Mouse (Mus musculus): ENCODE data around the gene C5ar1. TPM values are rescaled to one million over a fixed set of nuclear protein-coding genes. Genes with fewer than 3 reads are reported as not detected.

The C5ar1 gene
- polyA plus RNA-seq, 1 experiment from 2014 or later = 1.1 TPM

DNA sequence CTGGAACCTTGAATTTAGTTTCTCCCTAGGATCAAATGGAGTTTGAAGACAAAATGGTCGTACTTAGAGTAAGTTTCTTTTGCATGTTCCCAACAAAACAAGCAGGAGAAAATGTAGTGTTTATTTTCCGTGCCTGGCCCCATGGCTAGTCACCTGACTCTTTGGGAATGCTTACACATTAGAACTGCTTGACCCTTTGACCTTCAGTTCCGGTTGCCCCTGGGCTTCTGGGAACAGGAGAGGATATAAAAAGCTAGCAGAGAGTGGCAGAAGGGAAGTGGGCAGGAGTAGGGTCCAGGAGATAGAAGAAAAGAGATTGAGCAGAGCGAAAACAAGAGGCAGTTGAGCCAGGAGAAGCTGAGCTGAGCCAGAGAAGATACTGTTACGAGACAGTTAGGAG, 29.5 kb downstream of the C5ar1 start:
- Histone ChIP-seq H3K4me2 (no peak overlapping the region), H3K4me3 (no peak overlapping the region), H3K36me3 (no peaks in the 10 kb centered on the region), H3K27me3 (replicated peaks) (0 out of 2 replicates have a peak, but pooled peaks cover 3% of the 10 kb centered on the region), H3K4me1 (replicated peaks) (peaks cover 10% of the 10 kb centered on the region), H3K9ac (no peak overlapping the region), H3K9me3 (replicated peaks) (peaks cover 14% of the 10 kb centered on the region), H3K27ac (ENCODE audit: poor library complexity, severe bottlenecking) (peak overlapping the region; percentile 36; the same call in 1 of the 2 replicates)
- 24% methylated on average over 5 of the region's 5 CpGs for WGBS
- no peak for ATAC-seq (ENCODE audit: insufficient number of reproducible peaks, low FRiP score)

DNA sequence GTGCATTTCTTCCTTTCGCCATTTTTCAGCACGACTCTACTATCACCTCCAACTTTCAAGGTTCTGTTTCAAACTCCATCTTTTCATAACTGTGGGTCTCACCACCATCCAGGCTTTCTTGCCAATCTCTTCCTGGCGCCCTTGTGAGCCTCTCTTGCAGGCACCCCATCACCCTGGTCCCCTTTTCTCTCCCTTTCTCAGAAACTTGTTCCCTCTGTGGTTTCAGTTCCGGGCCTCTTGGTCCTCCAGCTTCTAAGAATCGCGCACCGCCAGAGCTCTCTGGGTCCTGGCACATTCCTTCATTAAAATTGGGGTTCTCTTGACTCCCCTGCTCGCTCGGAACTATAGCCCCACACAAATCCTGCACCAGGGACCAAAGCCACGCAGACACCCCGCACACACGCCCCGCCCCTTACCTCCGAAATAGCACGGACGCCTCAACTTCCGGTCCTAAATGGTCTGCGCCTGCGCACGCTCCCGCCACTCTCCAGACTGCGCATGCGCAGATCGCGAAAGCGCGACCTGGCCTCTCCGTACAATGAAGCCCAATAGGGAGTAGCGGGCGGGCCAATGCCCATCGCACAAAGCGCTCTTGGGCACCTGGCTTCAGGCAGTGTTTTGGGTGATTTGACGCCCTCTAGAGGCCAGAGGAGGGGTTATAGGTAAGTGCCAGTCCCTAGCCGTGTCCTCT, 37.6 kb downstream of the C5ar1 start, which contains the start of gene Dhx34:
Dhx34 (minus strand) TSS at position 456 of the 691 bp plus-strand sequence.
- Histone ChIP-seq H3K4me1 (replicated peaks) (peaks cover 8% of the 10 kb centered on the region), H3K36me3 (peaks cover 15% of the 10 kb centered on the region), H3K4me3 (peak within 1 kb of the TSS; percentile 78), H3K27ac (ENCODE audit: poor library complexity, severe bottlenecking) (peak within 1 kb of the TSS; percentile 71), H3K9ac (peak within 1 kb of the TSS; percentile 85), H3K9me3 (replicated peaks) (no peaks in the 10 kb centered on the region), H3K27me3 (replicated peaks) (0 out of 2 replicates have a peak, but pooled peaks cover 3% of the 10 kb centered on the region), H3K4me2 (peak within 1 kb of the TSS; percentile 81)
- 2% methylated on average over 34 of the region's 34 CpGs for WGBS
- peak; percentile 97 for ATAC-seq (ENCODE audit: insufficient number of reproducible peaks, low FRiP score)

DNA sequence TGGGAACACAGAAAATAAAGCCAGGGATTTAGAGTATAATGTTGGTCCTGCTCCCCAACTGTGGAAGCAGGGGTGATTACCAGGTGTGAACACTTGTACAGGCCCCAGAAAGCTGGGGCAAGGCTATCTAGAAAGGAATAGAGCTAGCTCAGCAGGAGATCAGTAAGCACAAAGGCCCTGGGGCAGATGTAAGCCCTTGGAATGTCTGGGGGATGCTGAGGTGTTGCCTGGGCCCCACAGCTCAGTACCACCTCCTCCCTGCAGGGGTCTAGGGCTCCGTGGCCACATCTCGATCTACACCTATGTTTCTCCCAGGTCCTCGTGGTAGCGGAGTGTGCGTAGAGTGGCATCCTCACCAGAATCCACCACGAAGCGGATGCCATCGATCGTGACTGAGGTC, 45.4 kb downstream of the C5ar1 start:
- no peak overlapping the region for H3K4me2 ChIP-seq
- no peaks in the 10 kb centered on the region for H3K9me3 ChIP-seq (replicated peaks)
- H3K27ac ChIP-seq (ENCODE audit: poor library complexity, severe bottlenecking) = no peak overlapping the region
- H3K36me3 ChIP-seq = peaks cover 87% of the 10 kb centered on the region
- no peak overlapping the region for H3K9ac ChIP-seq
- ATAC-seq (ENCODE audit: insufficient number of reproducible peaks, low FRiP score) = no peak
- WGBS = 91% methylated on average over 9 of the region's 9 CpGs
- no peaks in the 10 kb centered on the region for H3K27me3 ChIP-seq (replicated peaks)
- H3K4me3 ChIP-seq = no peak overlapping the region
- no peaks in the 10 kb centered on the region for H3K4me1 ChIP-seq (replicated peaks)

DNA sequence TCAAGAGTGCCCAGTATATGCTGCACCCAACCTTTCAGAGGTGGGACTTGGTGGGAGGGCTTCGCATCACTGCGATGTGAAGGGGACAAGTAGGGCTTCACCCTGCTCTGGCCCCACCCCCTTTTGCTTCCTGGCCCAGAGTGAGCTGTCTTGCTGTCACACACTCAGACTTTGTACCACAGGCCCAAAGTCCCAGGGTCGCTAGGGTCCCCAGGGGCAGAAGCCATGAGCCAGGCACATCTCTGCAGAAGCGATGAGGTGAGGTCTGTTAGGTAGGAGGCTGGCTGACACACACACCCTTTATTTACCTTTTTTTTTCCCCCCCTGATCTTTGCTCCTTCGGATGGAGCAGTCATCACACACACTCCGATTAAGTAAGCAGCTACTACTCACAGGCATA, 46.1 kb downstream of the C5ar1 start:
- Histone ChIP-seq H3K9ac (no peak overlapping the region), H3K36me3 (peaks cover 90% of the 10 kb centered on the region), H3K27ac (ENCODE audit: poor library complexity, severe bottlenecking) (no peak overlapping the region), H3K9me3 (replicated peaks) (no peaks in the 10 kb centered on the region), H3K4me2 (no peak overlapping the region), H3K4me1 (replicated peaks) (no peaks in the 10 kb centered on the region), H3K27me3 (replicated peaks) (no peaks in the 10 kb centered on the region), H3K4me3 (no peak overlapping the region)
- 91% methylated on average over 6 of the region's 6 CpGs for WGBS
- no peak for ATAC-seq (ENCODE audit: insufficient number of reproducible peaks, low FRiP score)

DNA sequence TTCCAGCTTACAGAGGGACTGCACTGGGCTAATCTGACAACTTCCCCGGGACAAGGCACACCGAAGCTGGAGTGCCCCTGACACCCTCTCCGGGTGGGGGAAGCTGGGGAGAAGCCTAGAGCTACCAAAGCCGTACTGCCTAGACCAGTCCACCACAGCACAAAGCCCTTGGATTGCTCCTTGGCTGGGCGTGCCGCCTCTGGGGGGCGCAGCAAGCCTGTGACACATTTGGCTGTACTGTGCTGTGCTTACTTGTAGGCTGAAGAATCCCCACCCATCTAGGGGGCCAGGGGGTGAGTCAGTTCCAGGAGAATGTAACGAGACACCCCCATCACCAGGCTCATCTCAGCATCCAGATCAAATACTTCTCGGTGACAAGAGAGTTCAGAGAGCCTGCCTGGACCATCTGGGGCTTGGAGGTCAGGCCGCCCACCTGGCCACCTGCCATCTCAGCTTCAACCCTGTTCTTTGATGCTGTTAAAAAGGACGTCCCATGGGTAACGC, 48.4 kb downstream of the C5ar1 start:
- Histone ChIP-seq H3K4me3 (no peak overlapping the region), H3K4me2 (no peak overlapping the region), H3K9ac (no peak overlapping the region), H3K36me3 (peaks cover 82% of the 10 kb centered on the region), H3K27me3 (replicated peaks) (no peaks in the 10 kb centered on the region), H3K4me1 (replicated peaks) (no peaks in the 10 kb centered on the region), H3K27ac (ENCODE audit: poor library complexity, severe bottlenecking) (no peak overlapping the region), H3K9me3 (replicated peaks) (no peaks in the 10 kb centered on the region)
- no peak for ATAC-seq (ENCODE audit: insufficient number of reproducible peaks, low FRiP score)
- 67% methylated on average over 12 of the region's 12 CpGs for WGBS

DNA sequence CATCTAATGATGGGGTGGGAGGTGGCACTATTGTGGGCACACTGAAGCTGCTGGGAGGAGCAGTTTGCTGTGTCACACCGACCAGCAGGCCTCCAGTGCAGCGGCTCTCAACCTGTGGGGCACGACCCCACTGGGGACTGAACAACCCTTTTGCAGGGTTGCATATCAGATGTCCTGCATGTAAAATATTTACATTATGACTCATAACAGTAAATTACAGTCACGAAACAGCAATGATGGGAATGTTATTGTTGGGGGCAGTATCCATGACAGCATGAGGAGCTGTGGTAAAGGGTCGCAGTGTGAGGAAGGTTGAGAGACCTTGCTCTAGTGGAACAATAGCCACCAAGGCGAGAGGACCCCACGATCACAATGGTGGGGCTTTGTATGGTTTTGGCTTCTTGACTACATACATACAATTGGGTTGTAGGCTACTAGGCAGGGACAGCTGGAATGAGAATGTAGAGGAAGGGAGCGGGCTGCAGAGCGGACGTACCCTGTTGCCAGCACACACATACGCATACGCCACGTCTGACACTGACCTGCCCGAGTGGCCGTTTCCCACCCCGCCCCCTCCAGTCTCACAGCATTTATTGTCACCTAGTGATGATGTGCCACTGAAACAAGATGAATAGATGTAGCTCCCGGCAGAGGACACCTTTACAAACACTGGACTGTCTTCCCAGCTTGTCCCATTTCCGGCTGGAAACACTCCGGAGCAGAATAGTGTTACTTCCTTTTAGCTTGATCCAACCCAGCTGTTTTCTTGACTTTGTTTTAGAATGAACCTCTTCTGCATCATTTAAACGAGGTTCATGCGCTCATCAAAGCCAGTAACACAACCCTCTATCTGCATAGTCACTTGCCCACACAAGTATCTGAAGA, 50.3 kb downstream of the C5ar1 start:
- no peak overlapping the region for H3K4me3 ChIP-seq
- H3K9me3 ChIP-seq (replicated peaks) = no peaks in the 10 kb centered on the region
- no peaks in the 10 kb centered on the region for H3K4me1 ChIP-seq (replicated peaks)
- H3K4me2 ChIP-seq = no peak overlapping the region
- peaks cover 82% of the 10 kb centered on the region for H3K36me3 ChIP-seq
- WGBS = 85% methylated on average over 21 of the region's 21 CpGs
- H3K9ac ChIP-seq = no peak overlapping the region
- ATAC-seq (ENCODE audit: insufficient number of reproducible peaks, low FRiP score) = no peak
- no peaks in the 10 kb centered on the region for H3K27me3 ChIP-seq (replicated peaks)
- H3K27ac ChIP-seq (ENCODE audit: poor library complexity, severe bottlenecking) = no peak overlapping the region

DNA sequence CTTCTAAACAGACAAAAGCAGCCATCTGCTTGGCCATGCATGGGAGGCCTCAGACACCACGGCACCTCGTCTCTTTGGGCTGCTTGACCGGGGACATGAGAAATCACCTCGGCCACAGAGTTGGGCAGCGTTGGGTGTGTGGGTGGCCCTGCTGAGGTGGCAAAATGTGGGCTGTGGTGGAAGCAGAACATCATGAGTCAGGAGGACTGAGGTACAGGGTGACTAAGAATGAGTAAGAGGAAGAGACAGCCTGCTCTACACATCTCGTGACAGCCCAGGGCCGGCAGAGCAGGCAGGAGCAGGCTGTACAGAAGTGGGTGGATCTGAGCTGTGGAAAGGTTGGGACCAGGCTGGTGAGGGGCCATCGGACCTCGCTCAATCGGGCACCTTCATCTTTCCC, 51.8 kb downstream of the C5ar1 start:
- H3K4me2 ChIP-seq = no peak overlapping the region
- H3K27me3 ChIP-seq (replicated peaks) = no peaks in the 10 kb centered on the region
- WGBS = 86% methylated on average over 10 of the region's 10 CpGs
- H3K36me3 ChIP-seq = peaks cover 82% of the 10 kb centered on the region
- H3K9ac ChIP-seq = no peak overlapping the region
- H3K27ac ChIP-seq (ENCODE audit: poor library complexity, severe bottlenecking) = no peak overlapping the region
- no peaks in the 10 kb centered on the region for H3K4me1 ChIP-seq (replicated peaks)
- no peak overlapping the region for H3K4me3 ChIP-seq
- ATAC-seq (ENCODE audit: insufficient number of reproducible peaks, low FRiP score) = no peak
- H3K9me3 ChIP-seq (replicated peaks) = no peaks in the 10 kb centered on the region

DNA sequence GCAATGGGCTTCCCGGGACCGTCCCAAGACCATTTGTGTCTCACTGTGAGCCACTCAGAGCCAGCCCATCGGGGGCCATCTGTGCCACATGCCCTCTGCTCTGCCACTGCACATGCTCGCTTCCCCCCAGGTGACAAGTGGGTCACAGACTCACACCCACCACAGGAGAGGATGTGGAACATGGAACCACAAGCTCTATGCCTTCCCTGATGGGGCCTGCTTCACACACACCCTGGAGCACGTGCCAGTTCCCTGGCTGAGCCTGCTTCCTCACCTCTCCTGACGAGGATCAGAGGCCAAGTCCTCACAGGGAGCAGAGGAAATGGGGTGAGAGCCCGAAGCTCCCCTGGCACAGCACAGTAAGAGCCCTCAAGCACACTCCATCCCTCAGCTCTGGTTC, 52.3 kb downstream of the C5ar1 start:
- Histone ChIP-seq H3K9ac (no peak overlapping the region), H3K36me3 (peaks cover 83% of the 10 kb centered on the region), H3K27me3 (replicated peaks) (no peaks in the 10 kb centered on the region), H3K4me2 (no peak overlapping the region), H3K27ac (ENCODE audit: poor library complexity, severe bottlenecking) (no peak overlapping the region), H3K4me1 (replicated peaks) (no peaks in the 10 kb centered on the region), H3K9me3 (replicated peaks) (no peaks in the 10 kb centered on the region), H3K4me3 (no peak overlapping the region)
- WGBS = 81% methylated on average over 7 of the region's 7 CpGs
- no peak for ATAC-seq (ENCODE audit: insufficient number of reproducible peaks, low FRiP score)

DNA sequence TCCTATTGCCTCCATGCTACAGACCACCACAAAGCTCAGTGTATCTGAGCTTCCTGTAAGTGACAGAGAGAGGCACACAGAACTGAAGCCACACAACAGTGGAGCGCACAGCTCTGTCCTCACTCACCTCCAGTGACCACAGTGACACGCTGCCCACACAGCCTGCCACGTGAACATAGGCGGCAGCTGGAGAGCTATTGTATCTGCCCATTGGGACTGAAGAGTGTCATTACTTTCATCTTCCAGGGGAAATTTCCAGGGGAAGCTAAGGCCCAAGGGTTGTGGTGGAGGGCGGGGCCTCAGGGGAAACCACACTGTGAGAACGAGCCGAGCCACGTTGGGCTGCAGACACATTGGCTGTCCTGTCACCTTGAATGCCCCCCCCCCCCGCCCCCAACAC, 54.5 kb downstream of the C5ar1 start:
- no peak overlapping the region for H3K9ac ChIP-seq
- WGBS = 83% methylated on average over 9 of the region's 9 CpGs
- ATAC-seq (ENCODE audit: insufficient number of reproducible peaks, low FRiP score) = no peak
- no peak overlapping the region for H3K4me2 ChIP-seq
- H3K4me1 ChIP-seq (replicated peaks) = no peaks in the 10 kb centered on the region
- no peaks in the 10 kb centered on the region for H3K27me3 ChIP-seq (replicated peaks)
- no peaks in the 10 kb centered on the region for H3K9me3 ChIP-seq (replicated peaks)
- peaks cover 84% of the 10 kb centered on the region for H3K36me3 ChIP-seq
- no peak overlapping the region for H3K4me3 ChIP-seq
- H3K27ac ChIP-seq (ENCODE audit: poor library complexity, severe bottlenecking) = no peak overlapping the region

DNA sequence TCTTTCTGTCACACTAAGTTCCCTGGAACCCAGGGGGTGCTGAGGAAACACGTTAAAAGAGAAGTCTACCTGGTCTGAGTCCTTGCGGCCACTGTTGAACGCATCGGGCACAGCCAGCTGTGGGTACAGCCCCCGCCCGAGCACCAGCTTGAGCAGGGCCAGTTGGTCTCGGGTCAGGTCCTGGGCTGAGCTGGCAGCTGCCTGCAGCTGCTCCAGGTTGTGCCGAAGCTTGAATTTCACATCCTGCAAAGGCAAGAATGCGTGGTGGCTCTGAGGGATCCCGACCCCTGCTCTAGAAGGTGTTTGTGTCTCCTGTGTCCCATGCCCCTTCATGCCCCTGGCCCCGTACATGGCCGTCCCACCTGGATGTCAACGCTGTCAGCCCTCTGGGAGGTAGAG, 55.8 kb downstream of the C5ar1 start:
- WGBS = 94% methylated on average over 13 of the region's 13 CpGs
- Histone ChIP-seq H3K27ac (ENCODE audit: poor library complexity, severe bottlenecking) (no peak overlapping the region), H3K9me3 (replicated peaks) (no peaks in the 10 kb centered on the region), H3K9ac (no peak overlapping the region), H3K4me1 (replicated peaks) (no peaks in the 10 kb centered on the region), H3K4me3 (no peak overlapping the region), H3K4me2 (no peak overlapping the region), H3K27me3 (replicated peaks) (no peaks in the 10 kb centered on the region), H3K36me3 (peaks cover 90% of the 10 kb centered on the region)
- no peak for ATAC-seq (ENCODE audit: insufficient number of reproducible peaks, low FRiP score)

DNA sequence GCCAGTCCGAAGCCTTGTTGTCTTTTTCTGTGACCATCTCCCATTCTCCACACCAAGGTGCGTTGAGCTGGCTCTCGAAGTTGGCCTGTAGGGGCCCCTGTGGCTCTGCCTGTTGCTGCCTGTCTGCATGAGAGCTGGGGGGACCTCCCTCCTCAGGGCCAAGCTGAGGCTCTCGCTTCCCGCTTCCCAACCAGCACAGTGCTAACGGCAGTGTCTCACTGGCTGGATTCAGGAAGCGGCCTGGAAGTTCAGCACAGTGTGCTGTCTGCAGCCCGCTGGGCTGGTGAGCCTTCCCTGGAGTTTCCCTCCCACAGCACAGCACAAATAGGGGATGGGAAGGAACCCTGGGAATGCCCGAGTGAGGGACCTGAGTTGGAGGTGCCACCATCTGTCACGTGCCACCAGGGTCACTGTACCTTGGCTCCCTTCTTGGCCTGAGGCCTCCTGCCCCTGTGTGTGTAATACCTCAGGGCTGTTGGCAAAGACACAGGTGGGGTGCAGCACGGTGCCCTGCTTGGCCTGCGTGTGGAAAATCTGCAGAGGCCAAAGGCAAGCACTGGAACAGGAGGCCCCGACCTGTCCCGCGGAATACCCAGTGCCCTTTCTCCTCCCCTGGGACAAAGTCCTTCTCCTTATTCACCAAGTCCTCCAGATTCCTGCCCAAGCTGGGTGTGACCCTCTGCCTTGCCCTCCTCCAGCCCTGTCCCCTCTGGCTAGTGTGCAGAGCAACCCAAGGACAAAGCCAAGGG, 56.4 kb downstream of the C5ar1 start:
- no peak overlapping the region for H3K4me3 ChIP-seq
- H3K4me2 ChIP-seq = no peak overlapping the region
- H3K9me3 ChIP-seq (replicated peaks) = no peaks in the 10 kb centered on the region
- H3K36me3 ChIP-seq = peaks cover 95% of the 10 kb centered on the region
- no peaks in the 10 kb centered on the region for H3K4me1 ChIP-seq (replicated peaks)
- H3K27me3 ChIP-seq (replicated peaks) = no peaks in the 10 kb centered on the region
- no peak overlapping the region for H3K27ac ChIP-seq (ENCODE audit: poor library complexity, severe bottlenecking)
- no peak overlapping the region for H3K9ac ChIP-seq
- 80% methylated on average over 15 of the region's 15 CpGs for WGBS
- no peak for ATAC-seq (ENCODE audit: insufficient number of reproducible peaks, low FRiP score)

All from heart, embryonic 12.5 days (tissue).